ENCODE assay signal across 19 mouse cellular contexts in the genomic region with DNA sequence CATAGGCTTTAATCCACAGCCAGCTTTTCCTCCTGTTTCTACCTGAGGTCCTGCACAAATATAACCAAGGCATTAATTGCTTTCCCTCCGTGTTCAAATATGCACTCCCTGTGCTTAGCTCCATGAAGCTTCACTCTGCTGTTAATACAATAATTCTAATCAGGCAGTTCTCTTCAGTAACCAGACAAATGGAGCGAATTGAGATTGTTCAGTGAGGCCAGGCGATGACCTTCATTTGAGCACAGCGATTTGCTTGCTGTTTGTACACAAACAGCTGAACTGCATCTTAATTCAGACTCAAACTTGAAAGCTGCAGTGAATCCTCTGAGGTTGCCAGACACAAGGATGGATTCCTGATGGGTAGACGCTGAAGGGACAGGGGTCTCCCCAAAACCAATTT.
"Had no signal": no experiment of that assay in that cellular context is flagged by ENCODE, and none has a peak within 500 bp of the region (broad histone marks: within the 10 kb centered on the region; RNA-seq: fewer than 3 reads in every experiment).

No protein-coding gene starts in this region.

- H3K4me1 ChIP-seq: liver, embryonic 13.5 days; liver, embryonic 15.5 days; lung, embryonic 15.5 days; megakaryocyte, embryonic 14.5 days; neural tube, embryonic 12.5 days had no signal

- DNase-seq: liver, embryonic 13.5 days; liver, postnatal 0 days; lung, adult 2 months; lung, postnatal 14 days; lung, postnatal 36 days; right cerebral cortex, adult 18-20 months; right cerebral cortex, postnatal 25 days; right cerebral cortex, postnatal 4 days; spleen, adult 18-20 months; thymus, adult 18-20 months; thymus, postnatal 14 days; thymus, postnatal 36 days had no signal

- H3K4me2 ChIP-seq: liver, embryonic 11.5 days; liver, embryonic 13.5 days; liver, embryonic 15.5 days; lung, embryonic 15.5 days; neural tube, embryonic 12.5 days had no signal

- H3K9ac ChIP-seq: liver, embryonic 13.5 days; liver, embryonic 15.5 days; liver, postnatal 0 days; lung, embryonic 15.5 days; neural tube, embryonic 12.5 days had no signal

- H3K9me3 ChIP-seq: liver, embryonic 13.5 days; liver, embryonic 15.5 days; lung, embryonic 15.5 days; megakaryocyte, embryonic 14.5 days; neural tube, embryonic 12.5 days had no signal

- H3K27me3 ChIP-seq: liver, embryonic 13.5 days; liver, embryonic 15.5 days; lung, embryonic 15.5 days; megakaryocyte, embryonic 14.5 days; neural tube, embryonic 12.5 days had no signal

- H3K27ac ChIP-seq: liver, embryonic 13.5 days; liver, embryonic 15.5 days; lung, embryonic 15.5 days; macrophage; neural tube, embryonic 12.5 days had no signal

- ATAC-seq: liver, postnatal 0 days; lung, postnatal 0 days had no signal

- H3K4me3 ChIP-seq: liver, embryonic 13.5 days; liver, embryonic 15.5 days; lung, embryonic 15.5 days; megakaryocyte, embryonic 14.5 days; neural tube, embryonic 12.5 days had no signal

- H3K36me3 ChIP-seq: liver, embryonic 13.5 days; liver, embryonic 15.5 days; lung, embryonic 15.5 days; neural tube, embryonic 12.5 days had no signal
